Mouse (Mus musculus) limb, embryonic 13.5 days (tissue): Measurements from ENCODE around the gene Rnf186. TPM values are rescaled to one million over a fixed set of nuclear protein-coding genes. Genes with fewer than 3 reads are reported as not detected.

ENCODE experiments used
- ATAC-seq: fragments of 200-750 bp; cut with Nextera tagmentation; 2 replicates; pipeline ENCODE4 v1.8.0; 2017; ENCODE audit warnings: low read depth, moderate number of reproducible peaks, moderate TSS enrichment; ENCODE audit not compliant: low FRiP score
- H3K27ac ChIP-seq: fragments of 300-500 bp; sonication (generic); 2 replicates; pipeline ENCODE4 v1.5.1; 2015; ENCODE audit warnings: inconsistent platforms, mild to moderate bottlenecking, moderate library complexity
- H3K27me3 ChIP-seq: fragments of 300-500 bp; sonication (generic); 2 replicates; pipeline ENCODE4 v1.6.1; 2015; ENCODE audit warnings: mild to moderate bottlenecking, inconsistent platforms
- H3K36me3 ChIP-seq: fragments of 300-500 bp; sonication (generic); 2 replicates; pipeline ENCODE4 v1.6.1; 2015; ENCODE audit warnings: inconsistent platforms, mild to moderate bottlenecking, moderate library complexity
- H3K4me1 ChIP-seq: fragments of 300-500 bp; sonication (generic); 2 replicates; pipeline ENCODE4 v1.6.1; 2015; ENCODE audit warnings: inconsistent platforms
- H3K4me2 ChIP-seq: fragments of 300-500 bp; sonication (generic); replicated peaks from 2 replicates; pipeline ENCODE4 v1.6.1; 2015; ENCODE audit warnings: inconsistent platforms, mild to moderate bottlenecking, moderate library complexity
- H3K4me3 ChIP-seq: fragments of 300-500 bp; sonication (generic); 2 replicates; pipeline ENCODE4 v1.5.1; 2015; ENCODE audit warnings: moderate library complexity, mild to moderate bottlenecking, inconsistent platforms
- H3K9ac ChIP-seq: fragments of 300-500 bp; sonication (generic); 2 replicates; pipeline ENCODE4 v1.6.1; 2015; ENCODE audit warnings: mild to moderate bottlenecking, inconsistent platforms
- H3K9me3 ChIP-seq: fragments of 300-500 bp; sonication (generic); 2 replicates; pipeline ENCODE4 v1.6.1; 2016; ENCODE audit warnings: inconsistent platforms
- WGBS: fragments of 180-500 bp; shearing (Covaris S2); methylation state at CpG from one replicate; pipeline ENCODE4 v1.1.7; 2015; 5-methylcytosine and 5-hydroxymethylcytosine counted together
- polyA plus RNA-seq: library from polyadenylated mRNA; unstranded; fragments of >200 nt; fragmentation: Nextera tagmentation; extraction: Ambion mirVana; gene quantifications from 2 replicates; pipeline ENCODE4 v1.2.1, GENCODE M21; 2015

Gene Rnf186
- polyA plus RNA-seq = 0.27 and 0.45 TPM in 2 replicates

DNA sequence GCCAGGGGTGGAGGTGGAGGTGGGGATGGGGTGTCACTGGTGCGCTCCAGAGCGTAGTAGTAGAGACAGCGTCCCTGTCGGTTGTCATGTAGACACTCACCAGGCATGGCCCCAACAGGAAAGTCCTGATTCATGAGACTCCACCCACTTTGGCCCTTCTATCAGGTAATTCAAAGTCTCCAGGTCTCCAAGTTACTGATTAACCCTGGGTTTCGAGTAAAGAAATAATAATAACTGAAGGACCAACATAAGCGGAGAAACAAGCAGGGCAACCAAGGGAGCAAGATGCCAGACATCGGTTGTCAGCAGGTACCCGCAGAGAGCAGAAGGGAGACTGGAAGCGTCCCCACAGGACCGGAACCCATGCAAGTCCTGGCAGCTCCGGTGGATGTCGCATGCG, at the start of gene Rnf186:
TSS of gene Rnf186 (plus strand) at position 247 of the 400 bp plus-strand sequence.
- H3K4me3 ChIP-seq = no peak within 1 kb of the TSS
- no peak for ATAC-seq
- no peaks in the 10 kb centered on the region for H3K36me3 ChIP-seq
- H3K9me3 ChIP-seq = no peaks in the 10 kb centered on the region
- no peak within 1 kb of the TSS for H3K27ac ChIP-seq
- H3K9ac ChIP-seq = no peak within 1 kb of the TSS
- 89% methylated on average over 10 of the region's 13 CpGs for WGBS
- H3K27me3 ChIP-seq = no peaks in the 10 kb centered on the region
- H3K4me2 ChIP-seq = no peak within 1 kb of the TSS
- H3K4me1 ChIP-seq = peaks cover under 1% of the 10 kb centered on the region

DNA sequence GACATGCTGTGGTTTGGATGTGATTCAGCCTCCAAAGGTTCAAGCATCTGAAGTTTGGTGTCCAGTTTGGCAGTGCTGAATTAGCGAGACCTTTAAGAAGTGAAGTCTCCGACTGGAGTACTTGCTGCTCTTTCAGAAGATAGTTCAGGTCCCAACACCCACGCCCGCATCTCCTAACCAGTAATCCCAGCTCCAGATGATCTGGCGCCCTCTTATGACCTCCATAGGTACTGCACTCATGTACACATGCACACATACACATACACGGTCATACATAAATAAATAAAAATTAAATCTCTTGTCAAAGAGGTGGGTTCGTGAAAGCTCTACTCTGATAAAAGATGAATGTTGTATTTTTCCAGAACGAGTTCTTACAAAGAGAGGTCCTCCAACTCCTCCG, 49.6 kb upstream of the Rnf186 start:
- Histone ChIP-seq H3K4me1 (peaks cover 10% of the 10 kb centered on the region), H3K27ac (no peak overlapping the region), H3K27me3 (peaks cover 8% of the 10 kb centered on the region; the same call in 1 of the 2 replicates), H3K4me2 (no peak overlapping the region), H3K9ac (no peak overlapping the region), H3K4me3 (no peak overlapping the region), H3K9me3 (no peaks in the 10 kb centered on the region), H3K36me3 (no peaks in the 10 kb centered on the region)
- ATAC-seq = no peak
- WGBS = 83% methylated on average over 9 of the region's 9 CpGs

- H3K27ac ChIP-seq = no peak overlapping the region
- ATAC-seq = peak; percentile 24; the same call in 1 of the 2 replicates
- H3K27me3 ChIP-seq = peaks cover 13% of the 10 kb centered on the region; the same call in 1 of the 2 replicates
- no peaks in the 10 kb centered on the region for H3K4me1 ChIP-seq
- no peak overlapping the region for H3K9ac ChIP-seq
- H3K36me3 ChIP-seq = no peaks in the 10 kb centered on the region
- H3K4me2 ChIP-seq = peak overlapping the region; percentile 60
- 43% methylated on average over 20 of the region's 20 CpGs for WGBS
- no peaks in the 10 kb centered on the region for H3K9me3 ChIP-seq
- H3K4me3 ChIP-seq = peak overlapping the region; percentile 28
Measured at GRCm38 (mm10) chr4:138921254-138922130, 45.4 kb upstream of the Rnf186 start.

- no peak overlapping the region for H3K9ac ChIP-seq
- WGBS = 2% methylated on average over 11 of the region's 11 CpGs
- no peak overlapping the region for H3K27ac ChIP-seq
- H3K4me2 ChIP-seq = peak overlapping the region; percentile 60
- no peaks in the 10 kb centered on the region for H3K9me3 ChIP-seq
- peak; percentile 71 for ATAC-seq
- peak overlapping the region; percentile 28 for H3K4me3 ChIP-seq
- H3K27me3 ChIP-seq = peaks cover 13% of the 10 kb centered on the region; the same call in 1 of the 2 replicates
- no peaks in the 10 kb centered on the region for H3K36me3 ChIP-seq
- H3K4me1 ChIP-seq = no peaks in the 10 kb centered on the region
Measured at GRCm38 (mm10) chr4:138922131-138922459, 44.8 kb upstream of the Rnf186 start.

DNA sequence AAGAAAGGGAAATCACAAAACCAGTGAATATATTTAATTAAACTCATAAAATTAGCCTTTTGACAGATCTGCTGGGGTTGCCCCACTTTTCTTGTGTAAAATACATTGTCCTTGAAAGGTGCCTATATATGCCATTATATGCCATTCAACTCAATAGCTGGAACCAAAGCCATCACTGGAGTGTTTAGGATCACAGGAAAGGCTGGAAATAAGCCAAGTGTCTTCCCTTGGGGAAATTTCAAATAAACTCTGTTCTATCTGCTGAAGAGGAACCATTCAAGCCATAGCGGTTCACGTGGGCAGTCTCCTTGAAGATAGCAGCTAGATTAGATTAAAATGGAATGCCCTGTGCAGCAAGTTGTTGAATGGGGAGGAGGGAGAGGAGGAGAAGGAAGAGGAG, 41.4 kb upstream of the Rnf186 start:
- Histone ChIP-seq H3K4me3 (no peak overlapping the region), H3K4me2 (no peak overlapping the region), H3K27me3 (peaks cover 13% of the 10 kb centered on the region; the same call in 1 of the 2 replicates), H3K4me1 (no peaks in the 10 kb centered on the region), H3K27ac (no peak overlapping the region), H3K9me3 (no peaks in the 10 kb centered on the region), H3K36me3 (no peaks in the 10 kb centered on the region), H3K9ac (no peak overlapping the region)
- WGBS = 78% methylated on average over 2 of the region's 2 CpGs
- no peak for ATAC-seq

DNA sequence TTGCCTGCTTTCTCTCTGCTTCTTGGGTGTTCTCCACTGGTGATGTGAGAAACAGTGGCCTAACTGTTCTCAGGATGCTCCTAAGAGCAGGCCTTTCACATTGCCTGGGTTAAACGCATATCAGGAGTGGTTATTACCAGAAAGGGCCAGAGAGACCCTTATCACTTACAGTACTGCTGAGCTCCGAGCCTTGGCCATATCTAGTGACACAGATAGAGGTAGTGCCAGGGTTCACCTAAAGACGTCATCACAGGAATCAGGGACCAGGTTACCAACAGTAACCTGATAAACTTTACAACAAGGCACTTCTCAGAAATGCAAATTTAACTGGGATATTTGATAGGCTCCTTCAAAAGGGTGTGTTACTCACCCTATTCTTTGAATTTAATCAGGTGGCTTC, 33.0 kb upstream of the Rnf186 start:
- ATAC-seq = no peak
- Histone ChIP-seq H3K9ac (no peak overlapping the region), H3K4me2 (no peak overlapping the region), H3K4me1 (no peaks in the 10 kb centered on the region), H3K27ac (no peak overlapping the region), H3K4me3 (no peak overlapping the region), H3K36me3 (no peaks in the 10 kb centered on the region), H3K9me3 (no peaks in the 10 kb centered on the region), H3K27me3 (no peaks in the 10 kb centered on the region)
- WGBS = 76% methylated on average over 3 of the region's 3 CpGs

GRCm38 (mm10) chr4:138934456-138935145, 32.3 kb upstream of the Rnf186 start:
- Histone ChIP-seq H3K9me3 (no peaks in the 10 kb centered on the region), H3K4me3 (no peak overlapping the region), H3K27ac (no peak overlapping the region), H3K27me3 (no peaks in the 10 kb centered on the region), H3K9ac (no peak overlapping the region), H3K36me3 (no peaks in the 10 kb centered on the region), H3K4me2 (no peak overlapping the region), H3K4me1 (no peaks in the 10 kb centered on the region)
- WGBS = 81% methylated on average over 11 of the region's 11 CpGs
- ATAC-seq = no peak

DNA sequence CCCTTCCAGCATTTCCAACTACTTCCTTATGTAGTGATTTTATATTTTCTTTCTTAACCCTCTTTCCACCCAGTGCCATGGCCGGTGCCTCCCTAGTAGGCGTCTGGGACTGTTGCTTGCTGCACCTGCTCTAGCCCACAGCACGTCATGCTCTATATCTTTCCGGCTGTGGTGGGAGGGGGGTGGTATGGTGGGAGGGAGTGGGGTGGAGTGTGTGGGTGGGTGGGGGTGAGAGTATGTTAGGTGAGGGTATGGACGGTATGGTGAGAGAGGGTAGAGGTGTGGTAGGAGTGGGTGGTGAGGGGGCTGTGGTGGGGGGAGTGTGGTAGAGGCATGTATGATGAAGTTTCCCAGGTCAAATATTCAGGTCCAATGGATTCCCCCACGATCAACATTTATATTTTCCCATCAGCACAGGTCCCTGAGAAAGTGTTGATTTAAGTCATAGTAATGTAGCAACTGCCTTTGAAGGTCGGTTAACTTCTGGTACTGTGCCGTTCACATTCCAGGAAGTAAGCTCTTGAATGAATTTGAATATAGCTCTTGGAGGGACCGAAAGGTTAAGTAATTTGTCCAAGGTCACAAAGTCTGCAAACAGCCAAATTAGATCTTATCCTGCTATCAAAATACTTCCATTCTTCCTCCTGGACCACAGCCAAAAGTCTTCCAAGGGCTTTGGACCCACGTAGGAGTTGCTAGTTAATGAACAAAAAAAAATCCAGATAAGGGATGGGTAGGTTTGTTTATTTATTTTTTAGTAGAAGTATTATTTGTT, 28.2 kb upstream of the Rnf186 start:
- 77% methylated on average over 10 of the region's 10 CpGs for WGBS
- H3K27me3 ChIP-seq = no peaks in the 10 kb centered on the region
- no peak overlapping the region for H3K4me2 ChIP-seq
- peaks cover 21% of the 10 kb centered on the region for H3K4me1 ChIP-seq
- no peaks in the 10 kb centered on the region for H3K9me3 ChIP-seq
- no peak overlapping the region for H3K4me3 ChIP-seq
- ATAC-seq = no peak
- H3K27ac ChIP-seq = no peak overlapping the region
- H3K9ac ChIP-seq = no peak overlapping the region
- H3K36me3 ChIP-seq = no peaks in the 10 kb centered on the region

DNA sequence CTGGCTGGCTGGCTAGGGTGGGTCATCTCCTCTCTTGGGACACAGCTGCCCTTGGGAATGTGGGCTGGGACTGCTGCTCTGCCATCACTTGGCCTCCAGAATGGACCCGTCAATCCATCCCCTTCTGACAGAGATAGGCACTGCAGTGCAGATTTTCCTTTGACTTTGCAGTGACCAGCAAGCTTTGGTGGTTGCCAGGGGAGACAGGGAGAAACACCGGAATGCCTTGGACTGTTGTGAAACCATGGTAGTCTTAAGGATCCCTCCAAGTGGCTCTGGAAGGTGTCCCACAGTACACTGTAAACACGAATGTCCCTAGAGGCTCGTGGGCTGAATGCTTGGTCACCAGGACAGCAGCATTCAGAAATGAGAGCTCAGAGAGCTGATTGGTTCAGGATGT, 27.4 kb upstream of the Rnf186 start:
- ATAC-seq = no peak
- WGBS = 84% methylated on average over 4 of the region's 4 CpGs

GRCm38 (mm10) chr4:138941401-138941800, 25.5 kb upstream of the Rnf186 start:
- no peak overlapping the region for H3K9ac ChIP-seq
- ATAC-seq = peak; percentile 38; the same call in 1 of the 2 replicates
- H3K36me3 ChIP-seq = no peaks in the 10 kb centered on the region
- peaks cover 21% of the 10 kb centered on the region for H3K4me1 ChIP-seq
- H3K27ac ChIP-seq = peak overlapping the region; percentile 72
- 23% methylated on average over 7 of the region's 7 CpGs for WGBS
- H3K27me3 ChIP-seq = no peaks in the 10 kb centered on the region
- H3K4me2 ChIP-seq = peak overlapping the region; percentile 37
- H3K9me3 ChIP-seq = no peaks in the 10 kb centered on the region
- no peak overlapping the region for H3K4me3 ChIP-seq

More for the DNA sequence above, 27.4 kb upstream of the Rnf186 start:
- H3K27ac ChIP-seq = no peak overlapping the region
- no peak overlapping the region for H3K9ac ChIP-seq
- H3K4me2 ChIP-seq = no peak overlapping the region
- H3K4me3 ChIP-seq = no peak overlapping the region
- peaks cover 21% of the 10 kb centered on the region for H3K4me1 ChIP-seq
- no peaks in the 10 kb centered on the region for H3K27me3 ChIP-seq
- no peaks in the 10 kb centered on the region for H3K36me3 ChIP-seq
- H3K9me3 ChIP-seq = no peaks in the 10 kb centered on the region

DNA sequence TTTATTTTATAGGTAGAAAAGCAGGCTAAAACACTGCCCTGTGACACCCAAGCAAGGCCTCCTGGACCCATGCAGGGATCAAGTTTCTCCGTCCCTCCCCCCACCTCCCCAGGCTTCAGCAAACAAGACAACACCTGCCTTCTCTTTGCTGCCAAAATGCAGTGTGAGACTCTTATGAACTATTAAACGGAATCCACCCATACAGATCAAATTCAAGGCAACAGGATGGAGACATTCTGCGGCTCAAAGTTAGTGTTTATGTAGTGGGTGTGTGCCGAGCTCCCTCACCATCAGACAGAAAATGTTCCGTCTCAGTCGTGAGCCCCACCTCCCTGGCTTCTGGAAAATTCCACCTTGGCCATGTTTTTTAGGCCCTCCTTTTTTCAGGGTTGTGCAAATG, 24.9 kb upstream of the Rnf186 start:
- ATAC-seq = peak; percentile 76
- H3K27me3 ChIP-seq = no peaks in the 10 kb centered on the region
- no peaks in the 10 kb centered on the region for H3K9me3 ChIP-seq
- H3K27ac ChIP-seq = peak overlapping the region; percentile 72
- H3K36me3 ChIP-seq = no peaks in the 10 kb centered on the region
- H3K4me2 ChIP-seq = peak overlapping the region; percentile 37
- H3K4me1 ChIP-seq = peaks cover 21% of the 10 kb centered on the region
- no peak overlapping the region for H3K4me3 ChIP-seq
- H3K9ac ChIP-seq = no peak overlapping the region
- 14% methylated on average over 6 of the region's 6 CpGs for WGBS

DNA sequence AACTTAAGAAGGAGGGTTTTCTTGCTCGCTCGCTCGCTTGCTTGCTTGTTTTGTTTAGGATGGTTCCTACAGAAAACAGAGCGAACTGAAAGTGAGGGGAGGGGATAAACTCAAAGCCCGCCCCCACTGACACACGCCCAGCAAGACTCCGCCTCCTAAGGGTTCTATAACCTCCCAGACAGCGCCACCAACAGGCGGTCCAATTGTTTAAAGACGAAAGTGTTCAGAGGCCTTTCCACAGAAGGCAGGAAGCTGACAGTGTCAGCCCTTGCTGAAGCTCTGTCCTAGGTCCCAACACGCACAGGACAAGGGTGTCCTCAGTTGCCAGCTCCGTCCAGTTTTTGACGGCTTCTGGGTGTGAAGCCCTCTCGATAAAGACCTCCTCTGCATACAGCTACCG, 23.2 kb upstream of the Rnf186 start:
- WGBS = 29% methylated on average over 15 of the region's 15 CpGs
- Histone ChIP-seq H3K36me3 (no peaks in the 10 kb centered on the region), H3K4me2 (peak overlapping the region; percentile 31), H3K9me3 (no peaks in the 10 kb centered on the region), H3K27me3 (no peaks in the 10 kb centered on the region), H3K4me3 (no peak overlapping the region), H3K4me1 (peaks cover 21% of the 10 kb centered on the region), H3K9ac (no peak overlapping the region), H3K27ac (no peak overlapping the region)
- ATAC-seq = no peak
